In genomic region chr10:28673931-28674330, GRCm38 (mm10) we compare ENCODE assay signal across 31 mouse cellular contexts. TPM values are rescaled to one million over a fixed set of nuclear protein-coding genes. Genes with fewer than 3 reads are reported as not detected.
A peak's percentile ranks its signal among the peaks of the same experiment; 100 is the strongest.
DNase-seq lines count a peak whose midpoint lies in the region; ATAC-seq lines count a peak whose summit lies in the region.
"Had no signal": no experiment of that assay in that cellular context is flagged by ENCODE, and none has a peak within 500 bp of the region (broad histone marks: within the 10 kb centered on the region; RNA-seq: fewer than 3 reads in every experiment).

No protein-coding gene starts in this region.

- peak; percentile 57 for DNase-seq in midbrain, embryonic 11.5 days (ENCODE audit: low spot score, missing footprints)
- peak; percentile 45 for DNase-seq in CD4-positive, CD25-positive, alpha-beta regulatory T cell, adult 2 months (ENCODE audit: low read depth, low spot score)
- DNase-seq in naive thymus-derived CD4-positive, alpha-beta T cell, adult 2 months (ENCODE audit: low read depth): peak; percentile 68
- DNase-seq in gastrocnemius, postnatal 36 days: no peak
- DNase-seq: adrenal gland, adult 8-10 months; adrenal gland, postnatal 25 days; B cell, adult 2 months; cerebellum, adult 11-12 months; cerebellum, adult 8-10 months; cerebellum, postnatal 10 days; gastrocnemius, postnatal 10 days; heart, adult 11 months had no signal

- ATAC-seq in midbrain, embryonic 11.5 days (ENCODE audit: low FRiP score): no peak
- no peak for ATAC-seq in midbrain, embryonic 16.5 days
- ATAC-seq in activated CD4-positive, CD25-positive, alpha-beta regulatory T cell, adult 4 months: peak; percentile 26
- ATAC-seq in neural tube, embryonic 15.5 days (ENCODE audit: low FRiP score): no peak
- ATAC-seq: forebrain, embryonic 15.5 days; intestine, embryonic 16.5 days; Patski had no signal

- H3K4me2 ChIP-seq in midbrain, embryonic 11.5 days: no peak overlapping the region
- no peak overlapping the region for H3K4me2 ChIP-seq in midbrain, embryonic 16.5 days (ENCODE audit: low read length)
- no peak overlapping the region for H3K4me2 ChIP-seq in neural tube, embryonic 15.5 days
- H3K4me2 ChIP-seq: embryonic facial prominence, embryonic 12.5 days; embryonic facial prominence, embryonic 15.5 days; forebrain, embryonic 12.5 days; forebrain, embryonic 15.5 days; heart, embryonic 11.5 days; hindbrain, embryonic 12.5 days; hindbrain, embryonic 15.5 days had no signal

- no peaks in the 10 kb centered on the region for H3K4me1 ChIP-seq in midbrain, embryonic 11.5 days (ENCODE audit: control insufficient read depth, insufficient read depth, low read length)
- H3K4me1 ChIP-seq in midbrain, embryonic 16.5 days (ENCODE audit: control insufficient read depth, insufficient read depth, low read length): no peaks in the 10 kb centered on the region
- H3K4me1 ChIP-seq in neural tube, embryonic 15.5 days: no peaks in the 10 kb centered on the region
- H3K4me1 ChIP-seq: embryonic facial prominence, embryonic 12.5 days; embryonic facial prominence, embryonic 15.5 days; forebrain, embryonic 12.5 days; forebrain, embryonic 15.5 days; hindbrain, embryonic 12.5 days; hindbrain, embryonic 15.5 days had no signal

- H3K36me3 ChIP-seq in midbrain, embryonic 11.5 days (ENCODE audit: control insufficient read depth, insufficient read depth, low read length): no peaks in the 10 kb centered on the region
- H3K36me3 ChIP-seq in midbrain, embryonic 16.5 days (ENCODE audit: control insufficient read depth, insufficient read depth, low read length): no peaks in the 10 kb centered on the region
- no peaks in the 10 kb centered on the region for H3K36me3 ChIP-seq in neural tube, embryonic 15.5 days
- H3K36me3 ChIP-seq: embryonic facial prominence, embryonic 12.5 days; embryonic facial prominence, embryonic 15.5 days; forebrain, embryonic 12.5 days; forebrain, embryonic 15.5 days; G1E; hindbrain, embryonic 12.5 days; hindbrain, embryonic 15.5 days had no signal

- no peak overlapping the region for H3K27ac ChIP-seq in midbrain, embryonic 11.5 days (ENCODE audit: low read depth, low read length)
- no peak overlapping the region for H3K27ac ChIP-seq in midbrain, embryonic 16.5 days (ENCODE audit: low read length)
- H3K27ac ChIP-seq in neural tube, embryonic 15.5 days (replicated peaks): no peak overlapping the region
- H3K27ac ChIP-seq: embryonic facial prominence, embryonic 12.5 days; embryonic facial prominence, embryonic 15.5 days; forebrain, embryonic 12.5 days; forebrain, embryonic 15.5 days; hindbrain, embryonic 12.5 days; hindbrain, embryonic 15.5 days had no signal

- no peak overlapping the region for H3K4me3 ChIP-seq in midbrain, embryonic 11.5 days (ENCODE audit: low read depth, low read length)
- no peak overlapping the region for H3K4me3 ChIP-seq in midbrain, embryonic 16.5 days (ENCODE audit: low read depth, low read length)
- H3K4me3 ChIP-seq in neural tube, embryonic 15.5 days (replicated peaks): no peak overlapping the region
- H3K4me3 ChIP-seq: embryonic facial prominence, embryonic 12.5 days; embryonic facial prominence, embryonic 15.5 days; forebrain, embryonic 12.5 days; forebrain, embryonic 15.5 days; hindbrain, embryonic 12.5 days; hindbrain, embryonic 15.5 days had no signal

- intact Hi-C loops in gastrocnemius, postnatal 36 days (cut with DNase I): no loop called here

- H3K9ac ChIP-seq in midbrain, embryonic 11.5 days (ENCODE audit: low read length): no peak overlapping the region
- H3K9ac ChIP-seq in midbrain, embryonic 16.5 days (ENCODE audit: low read depth, low read length): no peak overlapping the region
- H3K9ac ChIP-seq in neural tube, embryonic 15.5 days (replicated peaks): no peak overlapping the region
- H3K9ac ChIP-seq: embryonic facial prominence, embryonic 12.5 days; embryonic facial prominence, embryonic 15.5 days; forebrain, embryonic 12.5 days; forebrain, embryonic 15.5 days; hindbrain, embryonic 12.5 days; hindbrain, embryonic 15.5 days had no signal

- 86% methylated on average over 3 of the region's 3 CpGs for WGBS in midbrain, embryonic 11.5 days
- 77% methylated on average over 3 of the region's 3 CpGs for WGBS in midbrain, embryonic 16.5 days
- WGBS in neural tube, embryonic 15.5 days: 83% methylated on average over 3 of the region's 3 CpGs

- H3K9me3 ChIP-seq in midbrain, embryonic 11.5 days (ENCODE audit: control insufficient read depth, low read length): no peaks in the 10 kb centered on the region
- H3K9me3 ChIP-seq in midbrain, embryonic 16.5 days (replicated peaks; ENCODE audit: control insufficient read depth, low read length, poor library complexity, severe bottlenecking): no peaks in the 10 kb centered on the region
- no peaks in the 10 kb centered on the region for H3K9me3 ChIP-seq in neural tube, embryonic 15.5 days (replicated peaks)
- H3K9me3 ChIP-seq: embryonic facial prominence, embryonic 12.5 days; embryonic facial prominence, embryonic 15.5 days; forebrain, embryonic 12.5 days; forebrain, embryonic 15.5 days; G1E; hindbrain, embryonic 12.5 days; hindbrain, embryonic 15.5 days had no signal

- no peaks in the 10 kb centered on the region for H3K27me3 ChIP-seq in midbrain, embryonic 11.5 days (ENCODE audit: control insufficient read depth, insufficient read depth, low read length)
- H3K27me3 ChIP-seq in midbrain, embryonic 16.5 days (ENCODE audit: control insufficient read depth, insufficient read depth, low read depth, low read length): no peaks in the 10 kb centered on the region
- no peaks in the 10 kb centered on the region for H3K27me3 ChIP-seq in neural tube, embryonic 15.5 days (replicated peaks)
- H3K27me3 ChIP-seq: CH12.LX; embryonic facial prominence, embryonic 12.5 days; embryonic facial prominence, embryonic 15.5 days; forebrain, embryonic 12.5 days; forebrain, embryonic 15.5 days; hindbrain, embryonic 12.5 days; hindbrain, embryonic 15.5 days had no signal

RNA-seq across cellular contexts. Expression of gene Themis, which starts 5.8 kb away (rescaled TPM):
- 0.04 TPM in 1 of 2 replicates, not detected in the other for polyA plus RNA-seq in midbrain, embryonic 11.5 days (2014; fragmentation: Nextera tagmentation; extraction: Ambion mirVana)
- 0.05 TPM in 1 of 2 replicates, not detected in the other for polyA plus RNA-seq in midbrain, embryonic 16.5 days (2015; fragmentation: Nextera tagmentation; extraction: Ambion mirVana)
- 10 to 100 TPM; 52.2 to 55.4 TPM for polyA plus RNA-seq in activated CD4-positive, CD25-positive, alpha-beta regulatory T cell, adult 4 months (2017; shearing (Covaris generic))
- 4.6 TPM in 1 of 2 replicates, not detected in the other for polyA plus RNA-seq in neural tube, embryonic 15.5 days (2015; fragmentation: Nextera tagmentation; extraction: Ambion mirVana)
- total RNA-seq in gastrocnemius, postnatal 36 days (2021): 1 to 10 TPM in 1 of 2 experiments, not detected in 1; 2.1 TPM
- total RNA-seq: adrenal gland, postnatal 25 days; CH12.LX; gastrocnemius, adult 18-20 months; gastrocnemius, postnatal 10 days; heart, postnatal 25 days had no signal
- polyA plus RNA-seq: brain, embryonic 14.5 days; embryonic facial prominence, embryonic 12.5 days; embryonic facial prominence, embryonic 15.5 days; forebrain, embryonic 12.5 days; G1E; heart, embryonic 11.5 days; heart, embryonic 14.5 days; heart, postnatal 0 days; hindbrain, embryonic 12.5 days; Patski had no signal

Comparison
In these comparisons a context has a peak if more than half of its experiments do, and no peak if none do; other contexts are left out.
1. DNase-seq: peak in midbrain, embryonic 11.5 days (single experiment), CD4-positive, CD25-positive, alpha-beta regulatory T cell, adult 2 months (single experiment) and naive thymus-derived CD4-positive, alpha-beta T cell, adult 2 months (single experiment); none in gastrocnemius, postnatal 36 days (0 of 2).